Mouse (Mus musculus) olfactory bulb, adult 2 months (tissue): Measurements from ENCODE around the gene Apmap.

Experiments used
- CTCF ChIP-seq: fragments of 200-500 bp; IDR thresholded peaks from 2 replicates; pipeline ENCODE4 v1.5.1; 2012; ENCODE audit warnings: low read depth, mild to moderate bottlenecking, low read length, moderate library complexity; ENCODE audit not compliant: insufficient read depth
- POLR2A ChIP-seq: fragments of 200-500 bp; IDR thresholded peaks from 2 replicates; pipeline ENCODE4 v1.6.1; 2012; ENCODE audit warnings: mild to moderate bottlenecking, low read depth, low read length, moderate library complexity; ENCODE audit not compliant: insufficient read depth

GRCm38 (mm10) chr2:150558568-150558967 is 49.8 kb downstream of the Apmap start:
- TF ChIP-seq POLR2A (no peak), CTCF (no peak)
